Mouse (Mus musculus): ENCODE measurements around the gene Sap30.

- TF ChIP-seq CTCF (IDR thresholded peaks at IDR 0.05; ENCODE audit: low read depth) = no peak
- TF ChIP-seq EP300 (optimal IDR thresholded peaks at IDR 0.05) = no peak
Observed at GRCm38 (mm10) chr8:57470863-57471262, 16.8 kb downstream of the Sap30 start.
